Mouse (Mus musculus): ENCODE measurements at regions not wholly inside any gene's neighbourhood (a gene's known extent, or its start where the extent isn't known, plus 50 kb on each side); places are given as distances from the start of the nearest gene placed in this dataset.

GRCm38 (mm10) chr4:135025802-135026201 lies 94.7 kb upstream of the Runx3 start:
- Histone ChIP-seq H3K9ac (ENCODE audit: insufficient read depth, low read depth, low read length, poor library complexity, severe bottlenecking) (no peak overlapping the region), H3K9me3 (ENCODE audit: control insufficient read depth, insufficient read depth, low read depth, low read length) (no peaks in the 10 kb centered on the region), H3K4me3 (ENCODE audit: insufficient read depth in 1 of 2, low read depth in 1 of 2, low read length in 2 of 2, poor library complexity in 1 of 2, severe bottlenecking in 1 of 2) (no peak overlapping the region), H3K27ac (ENCODE audit: insufficient read depth, low read depth, low read length, poor library complexity, severe bottlenecking) (no peak overlapping the region), H3K4me1 (ENCODE audit: control insufficient read depth in 2 of 2, insufficient read depth in 2 of 2, low read length in 2 of 2, poor library complexity in 1 of 2) (peaks cover 10 to 21% of the 10 kb centered on the region in 2 experiments), H3K36me3 (ENCODE audit: control insufficient read depth, insufficient read depth, low read length, poor library complexity, severe bottlenecking) (no peaks in the 10 kb centered on the region)
- TF ChIP-seq CHD2 (IDR thresholded peaks at IDR 0.05; ENCODE audit: low read depth, low read length) (no peak), ZC3H11A (IDR thresholded peaks at IDR 0.05; ENCODE audit: borderline replicate concordance, low read depth, low read length) (no peak), MAFK (IDR thresholded peaks at IDR 0.05; ENCODE audit: insufficient read depth, low read depth, low read length) (no peak), ZNF384 (IDR thresholded peaks at IDR 0.05; ENCODE audit: low read depth, low read length) (no peak), HCFC1 (IDR thresholded peaks at IDR 0.05; ENCODE audit: borderline replicate concordance, insufficient read depth, low read length) (no peak)
- in situ Hi-C loops (cut with MboI; ENCODE audit: low sequenced_read_pairs in 2 of 2, unreplicated experiment in 2 of 2): no loop called here
- no peak for DNase-seq (ENCODE audit: low read depth, low spot score)

GRCm38 (mm10) chr4:135027136-135027535 lies 93.3 kb upstream of the Runx3 start:
- DNase-seq (ENCODE audit: low read depth, low spot score): no peak

GRCm38 (mm10) chr4:135029723-135030122 lies 90.7 kb upstream of the Runx3 start:
- Histone ChIP-seq H3K4me1 (ENCODE audit: control insufficient read depth in 2 of 2, insufficient read depth in 2 of 2, low read length in 2 of 2, poor library complexity in 1 of 2) (peaks cover 22 to 30% of the 10 kb centered on the region in 2 experiments), H3K9me3 (ENCODE audit: control insufficient read depth, insufficient read depth, low read depth, low read length) (no peaks in the 10 kb centered on the region), H3K4me3 (ENCODE audit: insufficient read depth in 1 of 2, low read depth in 1 of 2, low read length in 2 of 2, poor library complexity in 1 of 2, severe bottlenecking in 1 of 2) (no peak overlapping the region), H3K36me3 (ENCODE audit: control insufficient read depth, insufficient read depth, low read length, poor library complexity, severe bottlenecking) (no peaks in the 10 kb centered on the region), H3K27ac (ENCODE audit: insufficient read depth, low read depth, low read length, poor library complexity, severe bottlenecking) (no peak overlapping the region), H3K9ac (ENCODE audit: insufficient read depth, low read depth, low read length, poor library complexity, severe bottlenecking) (no peak overlapping the region)
- TF ChIP-seq CHD2 (IDR thresholded peaks at IDR 0.05; ENCODE audit: low read depth, low read length) (no peak), ZNF384 (IDR thresholded peaks at IDR 0.05; ENCODE audit: low read depth, low read length) (no peak), HCFC1 (IDR thresholded peaks at IDR 0.05; ENCODE audit: borderline replicate concordance, insufficient read depth, low read length) (no peak), ZC3H11A (IDR thresholded peaks at IDR 0.05; ENCODE audit: borderline replicate concordance, low read depth, low read length) (no peak), MAFK (IDR thresholded peaks at IDR 0.05; ENCODE audit: insufficient read depth, low read depth, low read length) (no peak)
- in situ Hi-C loops (cut with MboI; ENCODE audit: low sequenced_read_pairs in 2 of 2, unreplicated experiment in 2 of 2): no loop called here
- DNase-seq (ENCODE audit: low read depth, low spot score): no peak

More at GRCm38 (mm10) chr4:135027136-135027535, 93.3 kb upstream of the Runx3 start:
- Histone ChIP-seq H3K27ac (ENCODE audit: insufficient read depth, low read depth, low read length, poor library complexity, severe bottlenecking) (no peak overlapping the region), H3K4me1 (ENCODE audit: control insufficient read depth in 2 of 2, insufficient read depth in 2 of 2, low read length in 2 of 2, poor library complexity in 1 of 2) (peaks cover 17 to 23% of the 10 kb centered on the region in 2 experiments), H3K36me3 (ENCODE audit: control insufficient read depth, insufficient read depth, low read length, poor library complexity, severe bottlenecking) (no peaks in the 10 kb centered on the region), H3K4me3 (ENCODE audit: insufficient read depth in 1 of 2, low read depth in 1 of 2, low read length in 2 of 2, poor library complexity in 1 of 2, severe bottlenecking in 1 of 2) (peak overlapping the region in 1 of 2 experiments; percentile 8; a peak in 2 of 4 replicates), H3K9ac (ENCODE audit: insufficient read depth, low read depth, low read length, poor library complexity, severe bottlenecking) (no peak overlapping the region), H3K9me3 (ENCODE audit: control insufficient read depth, insufficient read depth, low read depth, low read length) (no peaks in the 10 kb centered on the region)
- TF ChIP-seq HCFC1 (IDR thresholded peaks at IDR 0.05; ENCODE audit: borderline replicate concordance, insufficient read depth, low read length): no peak
- no peak for TF ChIP-seq CHD2 (IDR thresholded peaks at IDR 0.05; ENCODE audit: low read depth, low read length)
- no peak for TF ChIP-seq ZNF384 (IDR thresholded peaks at IDR 0.05; ENCODE audit: low read depth, low read length)
- TF ChIP-seq ZC3H11A (IDR thresholded peaks at IDR 0.05; ENCODE audit: borderline replicate concordance, low read depth, low read length): no peak
- no peak for TF ChIP-seq MAFK (IDR thresholded peaks at IDR 0.05; ENCODE audit: insufficient read depth, low read depth, low read length)
- in situ Hi-C loops (cut with MboI; ENCODE audit: low sequenced_read_pairs in 2 of 2, unreplicated experiment in 2 of 2): no loop called here

- DNase-seq (ENCODE audit: low read depth, low spot score): no peak
- no peaks in the 10 kb centered on the region for H3K36me3 ChIP-seq (ENCODE audit: control insufficient read depth, insufficient read depth, low read length, poor library complexity, severe bottlenecking)
- H3K9me3 ChIP-seq (ENCODE audit: control insufficient read depth, insufficient read depth, low read depth, low read length): no peaks in the 10 kb centered on the region
- H3K9ac ChIP-seq (ENCODE audit: insufficient read depth, low read depth, low read length, poor library complexity, severe bottlenecking): no peak overlapping the region
- peaks cover 18 to 28% of the 10 kb centered on the region in 2 experiments for H3K4me1 ChIP-seq (ENCODE audit: control insufficient read depth in 2 of 2, insufficient read depth in 2 of 2, low read length in 2 of 2, poor library complexity in 1 of 2)
- in situ Hi-C loops (cut with MboI; ENCODE audit: low sequenced_read_pairs in 2 of 2, unreplicated experiment in 2 of 2): no loop called here
- H3K4me3 ChIP-seq (ENCODE audit: insufficient read depth in 1 of 2, low read depth in 1 of 2, low read length in 2 of 2, poor library complexity in 1 of 2, severe bottlenecking in 1 of 2): no peak overlapping the region
- TF ChIP-seq HCFC1 (IDR thresholded peaks at IDR 0.05; ENCODE audit: borderline replicate concordance, insufficient read depth, low read length): no peak
- no peak overlapping the region; the same call in 1 of the 2 replicates for H3K27ac ChIP-seq (ENCODE audit: insufficient read depth, low read depth, low read length, poor library complexity, severe bottlenecking)
Observed at GRCm38 (mm10) chr4:135032461-135032860, 88.0 kb upstream of the Runx3 start.

GRCm38 (mm10) chr4:135033302-135033701 lies 87.2 kb upstream of the Runx3 start:
- H3K9ac ChIP-seq (ENCODE audit: insufficient read depth, low read depth, low read length, poor library complexity, severe bottlenecking): no peak overlapping the region
- in situ Hi-C loops (cut with MboI; ENCODE audit: low sequenced_read_pairs in 2 of 2, unreplicated experiment in 2 of 2): no loop called here
- no peaks in the 10 kb centered on the region for H3K9me3 ChIP-seq (ENCODE audit: control insufficient read depth, insufficient read depth, low read depth, low read length)
- TF ChIP-seq HCFC1 (IDR thresholded peaks at IDR 0.05; ENCODE audit: borderline replicate concordance, insufficient read depth, low read length) (no peak), ZC3H11A (IDR thresholded peaks at IDR 0.05; ENCODE audit: borderline replicate concordance, low read depth, low read length) (no peak), ZNF384 (IDR thresholded peaks at IDR 0.05; ENCODE audit: low read depth, low read length) (no peak), CHD2 (IDR thresholded peaks at IDR 0.05; ENCODE audit: low read depth, low read length) (no peak), MAFK (IDR thresholded peaks at IDR 0.05; ENCODE audit: insufficient read depth, low read depth, low read length) (no peak)
- H3K4me1 ChIP-seq (ENCODE audit: control insufficient read depth in 2 of 2, insufficient read depth in 2 of 2, low read length in 2 of 2, poor library complexity in 1 of 2): peaks cover 15 to 24% of the 10 kb centered on the region in 2 experiments
- H3K4me3 ChIP-seq (ENCODE audit: insufficient read depth in 1 of 2, low read depth in 1 of 2, low read length in 2 of 2, poor library complexity in 1 of 2, severe bottlenecking in 1 of 2): no peak overlapping the region
- H3K27ac ChIP-seq (ENCODE audit: insufficient read depth, low read depth, low read length, poor library complexity, severe bottlenecking): no peak overlapping the region
- no peaks in the 10 kb centered on the region for H3K36me3 ChIP-seq (ENCODE audit: control insufficient read depth, insufficient read depth, low read length, poor library complexity, severe bottlenecking)
- no peak for DNase-seq (ENCODE audit: low read depth, low spot score)

Measured in ES-E14 (cell line).